Mouse (Mus musculus) C2C12 (cell line): ENCODE data around the gene Primpol.

Experiments
- CTCF ChIP-seq: IDR thresholded peaks from one replicate; pipeline ENCODE4 v1.5.1; 2011; ENCODE audit not compliant: control insufficient read depth, insufficient read depth, insufficient read length
- MAX ChIP-seq: IDR thresholded peaks from one replicate; pipeline ENCODE4 v1.6.1; 2011; ENCODE audit warnings: mild to moderate bottlenecking, control low read depth
- MYOD1 ChIP-seq: IDR thresholded peaks from one replicate; pipeline ENCODE4 v1.6.1; 2011; ENCODE audit warnings: low read depth; ENCODE audit not compliant: control insufficient read depth, insufficient read length
- MYOG ChIP-seq: IDR thresholded peaks from one replicate; pipeline ENCODE4 v1.6.1; 2011; ENCODE audit not compliant: control insufficient read depth, insufficient read length; ENCODE audit errors: extremely low read depth
- USF1 ChIP-seq: IDR thresholded peaks from one replicate; pipeline ENCODE4 v1.6.1; 2011; ENCODE audit warnings: low read depth, mild to moderate bottlenecking, control low read depth, moderate library complexity

DNA sequence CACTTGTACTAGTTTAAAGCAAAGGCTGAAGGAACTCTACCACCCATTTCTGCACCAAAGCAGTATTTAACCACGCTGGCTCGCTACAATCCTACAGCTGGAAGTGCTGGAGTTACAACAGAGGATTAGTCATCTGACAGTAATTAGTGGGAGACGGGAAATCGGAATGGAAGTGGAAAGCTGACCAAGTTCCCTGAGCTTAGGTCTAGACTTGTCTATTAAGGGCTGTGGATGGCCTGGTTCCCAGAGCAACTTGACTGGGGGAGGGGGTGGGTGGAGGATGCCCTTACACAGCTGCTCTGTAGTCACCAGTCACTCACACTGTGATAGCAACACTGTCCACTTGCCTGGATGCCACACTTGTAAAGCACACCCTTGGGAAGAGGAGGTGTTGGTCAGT, 3.6 kb downstream of the Primpol start:
- TF ChIP-seq CTCF: no peak
- no peak for TF ChIP-seq USF1
- peak; percentile 85 for TF ChIP-seq MYOD1
- no peak for TF ChIP-seq MAX
- TF ChIP-seq MYOG: no peak
